8 mouse cellular contexts compared by ENCODE assay signal in genomic region chr11:98918231-98918630, GRCm38 (mm10). TPM values are rescaled to one million over a fixed set of nuclear protein-coding genes. Genes with fewer than 3 reads are reported as not detected.
A peak's percentile ranks its signal among the peaks of the same experiment; 100 is the strongest.
DNase-seq lines count a peak whose midpoint lies in the region; ATAC-seq and TF ChIP-seq lines count a peak whose summit lies in the region.

No protein-coding gene starts in this region.

- H3K4me3 ChIP-seq in kidney, embryonic 16.5 days (ENCODE audit: low read length) = no peak overlapping the region
- no peak overlapping the region for H3K4me3 ChIP-seq in bone marrow, adult 2 months (replicated peaks; ENCODE audit: control insufficient read depth, low read depth, low read length)
- peak overlapping the region; percentile 78 for H3K4me3 ChIP-seq in megakaryocyte, embryonic 14.5 days (replicated peaks)
- H3K4me3 ChIP-seq in neural tube, embryonic 15.5 days (replicated peaks) = no peak overlapping the region

- DNase-seq in kidney, adult 8-10 months = no peak
- DNase-seq in left cerebral cortex, adult 8-10 months (ENCODE audit: low spot score in 2 of 2) = no peak
- DNase-seq in cerebellum, postnatal 25 days = no peak

- H3K27ac ChIP-seq in kidney, embryonic 16.5 days (ENCODE audit: low read length) = 0 out of 2 replicates have a peak overlapping the region, but pooled peaks have one; percentile 16
- peak overlapping the region; percentile 61 for H3K27ac ChIP-seq in bone marrow, adult 2 months (ENCODE audit: control insufficient read depth, insufficient read depth, low read depth, low read length, poor library complexity)
- no peak overlapping the region for H3K27ac ChIP-seq in neural tube, embryonic 15.5 days (replicated peaks)

- no peaks in the 10 kb centered on the region for H3K9me3 ChIP-seq in kidney, embryonic 16.5 days (ENCODE audit: low read length)
- H3K9me3 ChIP-seq in megakaryocyte, embryonic 14.5 days = no peaks in the 10 kb centered on the region
- H3K9me3 ChIP-seq in neural tube, embryonic 15.5 days (replicated peaks) = no peaks in the 10 kb centered on the region

- no peak overlapping the region for H3K9ac ChIP-seq in kidney, embryonic 16.5 days (replicated peaks; ENCODE audit: low read length)
- no peak overlapping the region for H3K9ac ChIP-seq in neural tube, embryonic 15.5 days (replicated peaks)

- peak; percentile 25; the same call in 1 of the 2 replicates for TF ChIP-seq CTCF in bone marrow, adult 2 months (IDR thresholded peaks at IDR 0.05; ENCODE audit: control insufficient read depth, insufficient read depth, low read length)

- peaks cover 55% of the 10 kb centered on the region for H3K36me3 ChIP-seq in kidney, embryonic 16.5 days (ENCODE audit: insufficient read depth, low read length)
- H3K36me3 ChIP-seq in megakaryocyte, embryonic 14.5 days (replicated peaks; ENCODE audit: low read length) = peaks cover 71% of the 10 kb centered on the region
- H3K36me3 ChIP-seq in neural tube, embryonic 15.5 days = no peaks in the 10 kb centered on the region

- no peak overlapping the region for H3K4me2 ChIP-seq in kidney, embryonic 16.5 days (replicated peaks; ENCODE audit: low read depth, low read length)
- H3K4me2 ChIP-seq in neural tube, embryonic 15.5 days = no peak overlapping the region

- 0 out of 2 replicates have a peak, but pooled peaks have one; percentile 30 for TF ChIP-seq POLR2A in bone marrow, adult 2 months (IDR thresholded peaks at IDR 0.05; ENCODE audit: borderline replicate concordance, control insufficient read depth, low read depth, low read length)

- no peaks in the 10 kb centered on the region for H3K27me3 ChIP-seq in kidney, embryonic 16.5 days (ENCODE audit: insufficient read depth, low read length)
- no peaks in the 10 kb centered on the region for H3K27me3 ChIP-seq in megakaryocyte, embryonic 14.5 days (replicated peaks)
- no peaks in the 10 kb centered on the region for H3K27me3 ChIP-seq in neural tube, embryonic 15.5 days (replicated peaks)

- 51% methylated on average over 9 of the region's 9 CpGs for WGBS in kidney, embryonic 16.5 days
- WGBS in bone marrow, adult 2 months = 11% methylated on average over 9 of the region's 9 CpGs
- WGBS in neural tube, embryonic 15.5 days = 82% methylated on average over 9 of the region's 9 CpGs

- no peak for ATAC-seq in kidney, embryonic 16.5 days (ENCODE audit: low FRiP score, low TSS enrichment)
- ATAC-seq in hematopoietic stem cell, adult 5-6 weeks (replicated peaks in 1 of 2; ENCODE audit: insufficient read depth in 1 of 2, low FRiP score in 2 of 2, low TSS enrichment in 1 of 2, low read depth in 1 of 2, poor library complexity in 2 of 2, severe bottlenecking in 2 of 2) = peak; percentile 91 to 93
- ATAC-seq in neural tube, embryonic 15.5 days (ENCODE audit: low FRiP score) = no peak

- peaks cover 13% of the 10 kb centered on the region for H3K4me1 ChIP-seq in kidney, embryonic 16.5 days (ENCODE audit: insufficient read depth, low read length)
- peaks cover 4% of the 10 kb centered on the region; the same call in 1 of the 2 replicates for H3K4me1 ChIP-seq in bone marrow, adult 2 months (ENCODE audit: control insufficient read depth, insufficient read depth, low read length)
- peaks cover 26% of the 10 kb centered on the region for H3K4me1 ChIP-seq in megakaryocyte, embryonic 14.5 days
- H3K4me1 ChIP-seq in neural tube, embryonic 15.5 days = peaks cover 27% of the 10 kb centered on the region

RNA-seq across cellular contexts. Expression of gene Rara, which starts 9.4 kb away (rescaled TPM):
- polyA plus RNA-seq in kidney, embryonic 16.5 days (2015; fragmentation: Nextera tagmentation; extraction: Ambion mirVana) = 31.4 and 32.5 TPM in 2 replicates
- 8.9 and 17.2 TPM in 2 replicates for polyA plus RNA-seq in bone marrow, adult 2 months (2011; ENCODE audit: insufficient read depth, insufficient read length, low replicate concordance, missing spikeins)
- total RNA-seq in hematopoietic stem cell, adult 5-6 weeks (2017) = 5.2 and 6.5 TPM in 2 replicates
- polyA plus RNA-seq in megakaryocyte, embryonic 14.5 days (2012; ENCODE audit: insufficient read depth, low replicate concordance) = 11.8 and 25.3 TPM in 2 replicates
- total RNA-seq in left cerebral cortex, adult 8-10 months (2022) = 10 to 100 TPM; 11.1 to 11.7 (median 11.4) TPM
- 17.3 and 19.9 TPM in 2 replicates for polyA plus RNA-seq in neural tube, embryonic 15.5 days (2015; fragmentation: Nextera tagmentation; extraction: Ambion mirVana)

RNA-seq across cellular contexts. Expression of gene Cdc6, which starts 10.6 kb away (rescaled TPM):
- 36.2 and 38.6 TPM in 2 replicates for polyA plus RNA-seq in kidney, embryonic 16.5 days (2015; fragmentation: Nextera tagmentation; extraction: Ambion mirVana)
- 50.4 and 53.9 TPM in 2 replicates for polyA plus RNA-seq in bone marrow, adult 2 months (2011; ENCODE audit: insufficient read depth, insufficient read length, low replicate concordance, missing spikeins)
- 27.3 and 30.6 TPM in 2 replicates for total RNA-seq in hematopoietic stem cell, adult 5-6 weeks (2017)
- polyA plus RNA-seq in megakaryocyte, embryonic 14.5 days (2012; ENCODE audit: insufficient read depth, low replicate concordance) = 0.44 TPM in 1 of 2 replicates, not detected in the other
- total RNA-seq in left cerebral cortex, adult 8-10 months (2022) = under 1 TPM; 0.15 to 0.91 (median 0.25) TPM
- polyA plus RNA-seq in neural tube, embryonic 15.5 days (2015; fragmentation: Nextera tagmentation; extraction: Ambion mirVana) = 3.8 and 12.0 TPM in 2 replicates

RNA-seq across cellular contexts. Expression of gene Wipf2, which starts 54.8 kb away (rescaled TPM):
- 5.4 and 5.9 TPM in 2 replicates for polyA plus RNA-seq in kidney, embryonic 16.5 days (2015; fragmentation: Nextera tagmentation; extraction: Ambion mirVana)
- polyA plus RNA-seq in bone marrow, adult 2 months (2011; ENCODE audit: insufficient read depth, insufficient read length, low replicate concordance, missing spikeins) = 5.9 and 11.3 TPM in 2 replicates
- total RNA-seq in hematopoietic stem cell, adult 5-6 weeks (2017) = 6.4 and 6.7 TPM in 2 replicates
- polyA plus RNA-seq in megakaryocyte, embryonic 14.5 days (2012; ENCODE audit: insufficient read depth, low replicate concordance) = 7.3 and 10.6 TPM in 2 replicates
- 10 to 100 TPM; 74.0 to 84.5 (median 81.5) TPM for total RNA-seq in left cerebral cortex, adult 8-10 months (2022)
- 3.9 and 4.8 TPM in 2 replicates for polyA plus RNA-seq in neural tube, embryonic 15.5 days (2015; fragmentation: Nextera tagmentation; extraction: Ambion mirVana)

Comparison
In these comparisons a context has a peak if more than half of its experiments do, and no peak if none do; other contexts are left out.
1. ATAC-seq: peak in hematopoietic stem cell, adult 5-6 weeks (2 of 2); none in kidney, embryonic 16.5 days (single experiment) and neural tube, embryonic 15.5 days (single experiment).